Mouse (Mus musculus): ENCODE measurements around the gene Cyp17a1.

- TF ChIP-seq POLR2A (IDR thresholded peaks at IDR 0.05; ENCODE audit: borderline replicate concordance, extremely low read depth, low read depth, low read length) (no peak), CTCF (IDR thresholded peaks at IDR 0.05; ENCODE audit: insufficient read depth, low read length) (no peak)
These were observed 16.7 kb downstream of the Cyp17a1 start for GRCm38 (mm10) chr19:46656151-46656840.
